Mouse (Mus musculus) MEL (cell line): ENCODE results near the gene Spag7.

Source experiments
- CHD2 ChIP-seq: IDR thresholded peaks from 2 replicates; pipeline ENCODE4 v1.6.1; 2011; ENCODE audit warnings: low read length, improper control_type of control experiment
- CTCF ChIP-seq, 3 experiments: IDR thresholded peaks in 2 of 3; conservative IDR thresholded peaks in 1 of 3; 2 replicates each; pipeline ENCODE4 v1.5.1; 2011 to 2012; ENCODE audit warnings: low read length in 3 of 3, low read depth in 2 of 3, mild to moderate bottlenecking in 2 of 3, improper control_type of control experiment in 1 of 3, inconsistent platforms in 1 of 3, mixed read lengths in 1 of 3, moderate library complexity in 1 of 3; ENCODE audit not compliant: control insufficient read depth in 1 of 3, insufficient read depth in 1 of 3, poor library complexity in 1 of 3, severe bottlenecking in 1 of 3
- MYC ChIP-seq: IDR thresholded peaks from 2 replicates; pipeline ENCODE4 v1.6.1; 2011; ENCODE audit warnings: low read depth, mild to moderate bottlenecking, low read length, improper control_type of control experiment, moderate library complexity
- POLR2A ChIP-seq, 2 experiments: IDR thresholded peaks; 2 replicates each; pipeline ENCODE4 v1.6.1; 2011 to 2012; ENCODE audit warnings: low read length in 2 of 2, mild to moderate bottlenecking in 2 of 2, control low read depth in 1 of 2, improper control_type of control experiment in 1 of 2, low read depth in 1 of 2, moderate library complexity in 1 of 2; ENCODE audit not compliant: control insufficient read depth in 1 of 2, insufficient read depth in 1 of 2, poor library complexity in 1 of 2
- UBTF ChIP-seq: IDR thresholded peaks from 2 replicates; pipeline ENCODE4 v1.6.1; 2012; ENCODE audit warnings: low read depth, mild to moderate bottlenecking, inconsistent platforms, low read length, improper control_type of control experiment, moderate library complexity, borderline replicate concordance; ENCODE audit not compliant: insufficient read depth

GRCm38 (mm10) chr11:70679894-70680293 is 10.7 kb upstream of the Spag7 start:
- no peak for TF ChIP-seq POLR2A (IDR thresholded peaks at IDR 0.05; ENCODE audit: control insufficient read depth in 1 of 2, insufficient read depth in 1 of 2, low read depth in 1 of 2, low read length in 2 of 2, poor library complexity in 1 of 2)
- no peak for TF ChIP-seq CTCF (IDR thresholded peaks at IDR 0.05 in 2 of 3, conservative IDR thresholded peaks at IDR 0.05 in 1 of 3; ENCODE audit: control insufficient read depth in 1 of 3, insufficient read depth in 1 of 3, low read depth in 2 of 3, low read length in 3 of 3, poor library complexity in 1 of 3, severe bottlenecking in 1 of 3)
- TF ChIP-seq CHD2: no peak
- 0 out of 2 replicates have a peak, but pooled peaks have one; percentile 17 for TF ChIP-seq MYC
- TF ChIP-seq UBTF: no peak
